Mouse (Mus musculus) heart, postnatal 36 days (tissue): ENCODE results near the gene Sv2b. TPM values are rescaled to one million over a fixed set of nuclear protein-coding genes. Genes with fewer than 3 reads are reported as not detected.

ENCODE experiments used
- DNase-seq, 2 experiments: peaks; one replicate each; pipeline ENCODE4 v3.0.0; 2021 to 2022
- intact Hi-C: fragments of 180-260 bp; cut with DNase I; formaldehyde crosslinking; loops from one replicate; pipeline ENCODE4 v1.15.1; 2025
- total RNA-seq, 2 experiments: library from RNA; stranded (reverse); gene quantifications; 2 replicates each; pipeline ENCODE4 v1.2.3; 2021

Gene Sv2b
- total RNA-seq, 2 experiments from 2014 or later: 0.24 to 0.25 TPM

DNA sequence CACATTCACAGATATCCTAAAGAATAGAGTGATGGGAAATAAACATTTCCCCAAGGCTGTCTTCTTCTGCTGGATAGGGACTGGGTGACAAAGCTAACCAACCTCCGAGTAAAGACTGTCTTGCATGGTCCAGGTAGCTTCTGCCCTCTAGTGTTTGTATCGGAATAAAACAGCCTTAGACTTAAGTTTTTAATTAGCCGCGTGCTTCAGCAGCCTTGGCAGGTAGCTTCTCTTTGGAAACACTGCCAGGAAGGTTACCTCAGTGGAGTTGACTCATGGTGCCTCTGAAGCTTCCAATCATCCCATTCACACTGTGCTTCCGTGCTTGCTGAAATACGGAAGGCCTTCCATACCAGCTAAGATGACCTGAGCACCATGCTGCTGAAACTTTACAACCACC lies 198.4 kb downstream of the Sv2b start:
- intact Hi-C loops: loop anchor here (1.0 to 2.0 kb wide), 2 partner anchors 556 to 740 kb away; partner anchors contain the start of gene Slco3a1
- peak in 1 of 2 experiments; percentile 11 for DNase-seq

DNA sequence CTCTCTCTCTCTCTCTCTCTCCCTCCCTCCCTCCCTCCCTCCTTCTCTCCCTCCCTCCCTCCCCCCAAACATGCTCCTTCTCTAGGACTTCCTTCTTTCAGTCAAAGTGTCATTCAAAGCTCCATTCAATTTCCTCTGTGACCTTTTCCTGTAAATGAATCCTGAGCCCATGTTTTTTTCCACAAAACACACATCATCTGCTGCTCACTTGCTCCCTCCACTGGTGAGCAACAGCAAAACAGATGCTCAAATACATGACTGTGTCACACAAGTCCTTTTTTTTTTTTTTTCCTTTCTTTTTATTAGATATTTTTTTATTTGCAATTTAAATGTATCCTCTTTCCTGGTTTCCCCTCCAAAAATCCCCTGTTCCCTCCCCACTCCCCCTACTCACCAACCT lies 201.6 kb downstream of the Sv2b start:
- intact Hi-C loops: loop anchor here (10.0 kb wide), 2 partner anchors 323 to 1083 kb away; no protein-coding TSS in a partner anchor
- DNase-seq: peak; percentile 8 to 34

DNA sequence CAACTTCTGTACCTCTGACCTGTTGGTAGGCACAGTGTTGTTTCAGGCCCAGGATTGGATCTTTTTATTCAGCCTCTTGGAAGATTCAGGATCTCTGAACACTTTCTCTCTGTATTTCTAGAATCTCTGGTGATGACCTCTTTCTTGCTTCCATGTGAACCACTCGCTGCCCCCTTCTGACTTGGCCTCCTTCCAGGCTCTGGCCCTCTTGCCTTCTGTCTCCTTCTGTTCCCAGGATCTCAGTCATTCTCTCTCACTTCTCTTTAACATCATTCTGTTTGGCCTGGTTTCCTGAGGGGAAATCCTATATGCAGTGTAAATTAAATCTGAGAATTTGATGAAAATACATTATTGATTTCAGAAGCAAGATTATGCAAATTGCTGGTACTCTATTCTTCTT lies 205.2 kb downstream of the Sv2b start:
- no peak for DNase-seq
- intact Hi-C loops: loop anchor here (10.0 kb wide), 2 partner anchors 319 to 1079 kb away; no protein-coding TSS in a partner anchor

DNA sequence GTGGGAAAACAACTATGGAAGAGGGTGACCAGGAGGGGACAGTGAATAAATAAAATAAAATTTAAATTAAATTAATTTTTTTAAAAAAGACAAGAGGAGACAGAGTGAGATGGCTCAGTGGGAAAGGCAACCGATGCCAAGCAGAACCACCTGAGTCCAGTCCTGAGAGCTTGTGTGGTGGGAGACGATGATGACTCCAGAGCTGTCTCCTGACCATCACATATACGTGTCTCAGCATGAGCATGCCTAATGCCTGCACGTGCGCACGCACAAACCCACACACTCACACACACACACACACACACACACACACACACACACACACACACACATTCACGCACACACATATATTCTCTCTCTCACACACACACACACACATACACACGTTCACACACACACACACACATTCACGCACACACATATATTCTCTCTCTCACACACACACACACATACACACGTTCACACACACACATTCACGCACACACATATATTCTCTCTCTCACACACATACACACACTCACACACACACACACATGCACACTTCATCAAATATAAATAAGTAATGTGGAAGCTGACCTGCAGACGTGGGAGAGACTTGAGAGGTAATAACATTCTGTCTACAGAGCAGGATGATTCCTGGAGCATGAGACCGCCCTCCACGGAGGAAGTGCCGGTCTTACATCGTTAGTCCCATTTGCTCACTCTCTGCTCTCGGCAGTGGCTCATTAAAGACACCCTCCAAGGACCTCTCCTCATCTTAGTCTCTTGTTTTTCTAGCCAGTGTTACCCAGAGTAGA lies 206.3 kb downstream of the Sv2b start:
- intact Hi-C loops: loop anchor here (10.0 kb wide), 2 partner anchors 318 to 1078 kb away; no protein-coding TSS in a partner anchor
- DNase-seq: no peak

DNA sequence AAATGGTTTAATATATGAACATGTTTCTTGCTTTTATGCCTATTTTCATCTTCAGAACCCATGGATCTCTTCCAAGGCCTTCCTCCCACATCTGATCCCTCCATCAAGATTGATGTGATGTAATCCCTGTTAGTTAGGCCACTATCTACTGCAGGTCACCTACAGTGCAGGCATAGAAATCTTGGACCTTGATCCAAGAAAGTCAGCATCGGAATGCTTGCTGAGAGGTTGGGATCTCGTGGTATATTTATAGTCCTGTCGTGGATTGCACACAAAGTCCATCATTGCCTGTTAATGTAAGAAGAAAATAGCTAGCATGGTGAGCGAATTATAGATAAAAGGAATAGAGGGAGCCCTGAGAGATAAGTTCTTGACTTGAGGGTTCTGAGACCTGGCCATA lies 223.6 kb downstream of the Sv2b start:
- no peak for DNase-seq
- intact Hi-C loops: no loop called here

DNA sequence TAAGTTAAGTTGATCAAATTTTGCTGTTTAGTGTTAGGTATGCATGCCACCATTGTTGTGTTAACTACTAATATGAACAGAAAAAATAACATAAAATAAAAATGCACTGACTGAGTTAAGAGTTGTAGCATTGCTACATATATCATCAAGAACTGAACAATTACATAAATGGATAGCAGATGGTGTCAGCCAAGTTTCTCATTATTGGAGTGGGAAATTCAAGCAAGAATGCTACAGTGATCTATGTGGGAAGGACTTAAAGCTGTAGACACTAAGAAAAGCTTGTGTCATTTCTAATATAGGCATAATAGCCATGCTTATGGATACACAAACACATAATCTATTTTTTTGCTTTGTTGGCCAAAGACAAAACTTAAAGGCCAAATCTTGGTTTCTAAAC lies 228.9 kb downstream of the Sv2b start:
- DNase-seq: no peak

GRCm38 (mm10) chr7:75077560-75078208 lies 231.4 kb downstream of the Sv2b start:
- intact Hi-C loops: no loop called here
- no peak for DNase-seq

More for the DNA sequence above, 228.9 kb downstream of the Sv2b start:
- intact Hi-C loops: no loop called here

Other genes starting within 250 kb of the Sv2b start
- 10 to 100 TPM; 73.7 to 88.3 TPM for gene Akap13, start 146.3 kb upstream of the Sv2b start, total RNA-seq